Mouse (Mus musculus): Measurements from ENCODE around the gene Gpatch2.

Gene Gpatch2

DNA sequence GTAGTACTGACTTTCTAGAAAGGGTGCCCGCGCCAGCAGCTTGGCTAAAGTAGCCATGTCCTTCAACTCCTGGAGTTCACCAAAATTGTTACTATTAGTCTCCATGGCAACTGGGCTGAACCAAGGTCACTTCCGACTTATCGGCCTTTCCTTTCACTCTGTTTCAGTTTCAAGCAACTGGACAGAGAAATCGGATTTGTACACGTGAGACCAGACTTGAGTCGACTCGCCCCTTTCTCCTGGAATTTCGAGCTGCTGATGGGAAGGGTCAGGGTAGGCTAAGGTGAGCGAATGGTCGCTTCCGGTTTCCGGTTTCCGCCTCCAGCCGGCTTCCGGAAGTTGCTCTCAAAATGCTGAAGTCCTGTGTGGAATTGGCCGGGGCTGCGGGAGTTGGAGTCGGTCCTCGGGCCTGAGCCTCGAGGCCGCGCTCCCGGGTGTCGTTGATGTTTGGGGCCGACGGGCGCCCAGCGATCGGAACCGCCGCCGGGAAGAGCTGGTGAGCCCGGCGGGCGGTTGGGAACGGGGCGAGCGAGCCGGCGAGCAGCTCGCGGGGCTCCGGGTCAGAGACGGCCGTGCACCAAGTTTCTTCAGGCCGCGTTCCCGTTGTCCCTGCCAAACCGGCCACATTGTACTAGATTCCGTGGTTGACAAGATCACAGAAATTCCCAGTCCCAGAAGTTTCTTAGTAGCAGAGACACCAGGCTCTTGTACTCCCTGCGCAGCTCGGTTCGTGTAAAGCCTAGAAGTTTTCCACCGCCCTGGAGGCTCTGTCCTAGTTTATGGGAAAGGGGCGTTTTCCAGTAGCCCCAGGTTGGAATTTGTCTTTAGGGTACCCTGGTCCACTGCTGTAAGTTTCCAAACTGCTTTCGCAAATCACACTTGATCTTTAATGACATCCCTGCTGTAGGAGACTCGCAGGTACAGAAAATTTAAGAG lies at the start of gene Gpatch2, which contains the start of gene Spata17:
Gpatch2 (plus strand) TSS at position 328 of the 936 bp plus-strand sequence.
Spata17 (minus strand) TSS at position 285 of the 936 bp plus-strand sequence.
- DNase-seq (ENCODE audit: low read depth, low spot score): peak; percentile 91

DNA sequence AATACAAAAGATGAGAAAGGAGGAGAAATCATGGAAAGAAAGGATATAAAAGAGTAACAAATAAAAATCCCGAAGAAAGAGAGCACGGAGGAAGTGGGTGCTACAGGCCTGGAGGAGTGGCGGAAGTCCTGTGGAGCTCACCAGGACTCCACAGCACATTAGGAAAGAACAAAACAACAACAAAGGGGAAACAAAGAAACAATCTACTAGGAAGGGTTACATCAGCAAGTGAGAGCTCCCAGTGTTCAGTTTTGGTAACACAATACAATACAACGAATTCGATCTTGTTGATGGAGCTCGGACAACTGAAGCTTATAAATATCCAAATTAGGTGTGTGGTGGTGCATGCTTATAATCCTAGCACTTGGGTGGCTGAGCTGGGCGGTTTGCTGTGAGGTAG lies 45.7 kb upstream of the Gpatch2 start:
- peak; percentile 50 for DNase-seq (ENCODE audit: low read depth, low spot score)

DNA sequence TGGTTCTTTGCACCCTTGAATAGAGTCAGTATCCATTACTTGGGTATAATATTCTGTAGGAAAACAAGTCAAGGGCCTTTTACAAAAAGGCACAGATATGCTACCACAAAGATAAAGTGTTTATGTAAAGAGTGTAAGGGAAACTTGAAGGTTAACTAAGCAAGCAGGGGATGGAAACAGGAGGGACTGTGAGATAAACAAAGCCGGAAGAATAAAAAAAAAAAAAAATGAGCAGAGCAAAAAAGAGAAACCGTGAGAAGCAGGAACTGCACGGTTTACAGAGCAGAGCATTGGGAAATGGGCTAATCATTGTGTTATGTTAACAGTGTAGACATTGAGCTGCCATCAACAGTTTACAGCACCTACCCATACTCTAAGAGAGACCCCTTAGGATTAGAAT lies 44.9 kb upstream of the Gpatch2 start:
- DNase-seq (ENCODE audit: low read depth, low spot score): no peak

DNA sequence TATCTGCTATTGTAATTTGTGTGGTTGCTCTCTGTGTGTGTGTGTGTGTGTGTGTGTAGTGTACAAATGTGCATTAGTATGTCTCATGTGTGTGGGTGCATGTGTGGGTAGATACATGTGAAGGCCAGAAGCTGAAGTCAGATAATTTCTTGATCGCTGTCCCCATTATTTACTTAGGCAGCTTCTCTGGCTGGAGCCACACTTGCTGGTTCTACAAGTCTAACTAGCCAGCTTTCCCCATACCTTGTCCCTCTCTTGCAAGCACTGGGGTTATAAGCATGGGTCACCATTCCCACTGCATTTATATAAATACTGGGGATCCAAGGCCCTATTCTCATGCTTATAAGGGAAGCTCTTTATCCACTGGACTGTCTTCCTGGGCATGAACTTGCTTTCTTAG lies 39.3 kb upstream of the Gpatch2 start:
- no peak for DNase-seq (ENCODE audit: low read depth, low spot score)

DNA sequence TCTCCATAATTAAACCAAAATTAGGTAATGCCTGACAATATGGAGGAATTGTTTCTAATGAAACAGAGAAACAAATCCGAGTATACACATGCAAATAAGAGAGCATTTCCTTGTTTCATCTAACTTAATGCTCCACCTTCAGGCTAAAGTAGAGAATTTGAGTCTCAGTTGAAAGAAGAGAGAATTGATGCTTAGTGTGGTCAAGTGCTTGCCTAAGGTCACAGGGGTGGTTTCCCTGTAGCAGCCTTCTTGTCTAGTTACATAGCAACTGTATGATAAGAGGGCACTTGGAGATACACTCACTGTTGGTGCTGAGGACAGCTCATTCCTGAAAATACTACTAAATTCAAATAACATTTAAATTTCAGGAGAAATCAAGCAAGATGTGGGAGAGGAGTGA lies 36.8 kb upstream of the Gpatch2 start:
- DNase-seq (ENCODE audit: low read depth, low spot score): peak; percentile 24

DNA sequence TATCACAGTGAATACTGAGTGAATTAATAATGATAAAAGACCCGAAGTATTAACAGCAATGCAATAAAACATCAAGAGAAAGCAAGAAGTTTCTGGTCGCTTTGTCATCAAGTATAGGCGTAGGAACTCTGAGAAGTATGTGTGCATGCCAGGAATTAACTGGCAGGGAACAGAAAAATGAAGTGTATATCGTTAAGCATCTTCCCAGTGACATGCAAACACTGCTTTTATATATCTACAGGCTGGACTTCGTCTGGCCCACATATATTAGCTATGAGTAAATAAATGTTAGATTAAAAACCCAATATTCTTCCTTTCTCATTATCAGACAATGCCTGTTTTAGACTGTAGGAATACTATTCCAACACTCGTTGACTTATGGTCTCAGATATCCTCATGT lies 9.8 kb upstream of the Gpatch2 start:
- DNase-seq (ENCODE audit: low read depth, low spot score): no peak

DNA sequence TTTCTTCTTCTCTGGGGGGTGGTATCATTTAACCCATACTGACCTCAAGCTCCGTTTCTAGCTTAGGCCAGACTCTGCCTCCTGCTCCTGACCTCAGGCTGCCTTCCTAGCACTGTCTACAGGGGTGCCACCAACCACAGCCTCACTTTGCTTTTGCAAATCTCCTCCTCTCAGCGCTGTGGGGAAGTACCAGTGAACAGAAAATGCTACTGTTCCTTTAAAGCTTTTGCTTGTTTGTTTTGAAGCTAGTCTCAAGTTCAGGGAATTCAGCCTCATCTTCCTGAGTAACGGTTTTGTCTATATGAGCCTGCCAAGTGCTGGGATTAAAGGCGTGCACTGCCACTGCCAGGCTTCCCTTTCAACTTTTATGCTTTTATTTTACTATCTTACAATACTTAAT lies 5.8 kb upstream of the Gpatch2 start:
- no peak for DNase-seq (ENCODE audit: low read depth, low spot score)

DNA sequence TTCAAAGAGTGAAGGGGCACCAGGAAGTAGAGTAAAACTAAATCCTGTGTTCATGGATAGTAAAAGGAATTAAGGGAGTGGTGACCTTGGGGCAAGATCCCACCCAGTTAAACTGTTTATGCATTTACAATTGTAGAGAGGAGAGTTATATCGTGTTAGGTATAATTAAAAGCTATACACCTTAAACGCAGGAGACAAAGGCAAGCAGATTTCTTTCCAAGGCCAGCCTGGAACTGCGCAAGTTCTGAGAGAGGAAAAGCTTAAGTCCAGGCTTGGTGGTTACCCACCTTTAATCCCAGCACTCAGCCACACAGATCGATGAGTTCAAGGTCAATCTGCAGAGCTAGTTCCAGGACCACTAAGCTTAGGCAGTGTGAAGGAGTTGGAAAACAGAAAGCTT lies 4.6 kb upstream of the Gpatch2 start:
- peak; percentile 67 for DNase-seq (ENCODE audit: low read depth, low spot score)

DNA sequence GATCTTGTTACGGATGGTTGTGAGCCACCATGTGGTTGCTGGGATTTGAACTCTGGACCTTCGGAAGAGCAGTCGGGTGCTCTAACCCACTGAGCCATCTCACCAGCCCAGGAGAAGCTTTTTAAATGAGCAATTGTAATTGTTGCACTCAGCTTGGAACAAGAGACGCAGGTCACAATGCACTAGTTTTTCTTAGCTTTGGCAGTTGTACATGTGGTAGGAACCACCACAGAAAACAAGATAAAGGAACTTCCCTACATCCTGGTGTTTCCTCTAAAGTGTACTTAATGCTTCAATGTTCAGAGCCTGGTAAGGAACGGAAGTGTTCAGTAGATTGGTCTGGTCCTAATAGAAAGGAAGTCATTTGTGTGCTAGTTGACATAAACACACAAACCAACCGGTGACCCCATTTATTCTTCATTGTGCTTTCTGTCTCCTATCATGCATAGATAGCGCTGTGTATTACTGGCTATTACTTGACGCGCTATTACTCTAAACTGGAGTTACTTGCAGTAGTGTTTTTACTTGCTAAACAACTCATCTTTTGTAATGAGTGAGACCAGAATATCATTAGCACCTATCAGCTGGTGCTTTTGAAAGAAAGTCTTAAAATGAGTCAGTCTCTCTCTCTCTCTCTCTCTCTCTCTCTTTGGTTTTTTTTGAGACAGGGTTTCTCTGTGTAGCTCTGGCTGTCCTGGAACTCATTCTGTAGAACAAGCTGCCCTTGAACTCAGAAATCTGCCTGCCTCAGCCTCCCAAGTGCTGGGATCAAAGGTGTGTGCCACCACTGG lies 1.5 kb downstream of the Gpatch2 start:
- no peak for DNase-seq (ENCODE audit: low read depth, low spot score)

DNA sequence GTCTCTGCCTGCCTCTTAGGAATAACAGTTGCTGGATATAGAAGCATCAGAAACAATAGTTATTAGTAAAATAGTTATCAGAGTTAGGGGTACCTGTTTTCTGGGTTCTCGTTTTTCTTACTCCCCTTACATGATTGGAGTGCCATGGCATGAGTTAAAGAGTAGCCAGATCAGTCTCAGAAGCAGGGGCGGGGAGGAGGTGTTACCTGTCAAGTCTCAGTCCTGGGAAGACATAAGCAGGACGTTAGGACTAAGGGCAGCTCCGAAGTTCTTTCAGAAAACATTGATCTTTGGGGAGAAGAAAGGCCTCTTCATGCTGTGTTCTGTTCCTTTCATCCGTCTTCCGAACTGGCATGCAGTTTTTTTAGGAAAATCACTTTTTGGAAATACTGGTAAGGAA lies 5.4 kb downstream of the Gpatch2 start:
- DNase-seq (ENCODE audit: low read depth, low spot score): no peak

DNA sequence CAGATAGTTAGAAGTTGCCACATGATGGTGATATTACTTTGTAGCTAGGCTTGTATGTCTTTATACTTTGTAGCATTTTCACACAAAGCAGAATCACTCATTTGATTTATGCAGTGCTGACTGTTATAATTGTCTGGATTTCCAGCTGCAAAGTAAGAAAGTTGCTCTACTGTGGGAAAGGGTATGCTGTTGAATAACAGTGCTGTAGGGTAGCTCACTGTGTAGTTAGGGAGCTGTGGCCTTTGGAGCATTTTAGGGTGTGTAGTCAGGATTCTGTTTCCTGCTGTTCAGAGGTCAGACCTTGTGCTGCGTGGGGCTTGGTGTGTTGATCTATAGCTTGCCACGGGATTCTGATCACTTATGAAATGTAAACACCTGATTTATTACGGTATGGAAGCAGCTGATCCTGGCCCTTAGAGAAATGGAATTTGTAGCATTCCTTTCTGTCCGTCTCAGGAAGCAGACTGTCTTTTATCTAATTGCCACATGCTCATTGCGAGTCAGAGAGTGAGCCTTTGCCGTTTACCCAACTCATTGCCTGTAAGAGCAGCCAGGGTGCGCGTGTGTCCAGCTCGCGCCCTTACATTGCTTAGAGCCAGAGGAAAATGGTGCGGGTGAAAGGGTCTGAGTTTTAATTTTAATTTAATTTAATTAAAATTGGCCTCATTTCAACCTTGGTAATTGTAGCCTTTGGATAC lies 11.2 kb downstream of the Gpatch2 start:
- DNase-seq (ENCODE audit: low read depth, low spot score): no peak

DNA sequence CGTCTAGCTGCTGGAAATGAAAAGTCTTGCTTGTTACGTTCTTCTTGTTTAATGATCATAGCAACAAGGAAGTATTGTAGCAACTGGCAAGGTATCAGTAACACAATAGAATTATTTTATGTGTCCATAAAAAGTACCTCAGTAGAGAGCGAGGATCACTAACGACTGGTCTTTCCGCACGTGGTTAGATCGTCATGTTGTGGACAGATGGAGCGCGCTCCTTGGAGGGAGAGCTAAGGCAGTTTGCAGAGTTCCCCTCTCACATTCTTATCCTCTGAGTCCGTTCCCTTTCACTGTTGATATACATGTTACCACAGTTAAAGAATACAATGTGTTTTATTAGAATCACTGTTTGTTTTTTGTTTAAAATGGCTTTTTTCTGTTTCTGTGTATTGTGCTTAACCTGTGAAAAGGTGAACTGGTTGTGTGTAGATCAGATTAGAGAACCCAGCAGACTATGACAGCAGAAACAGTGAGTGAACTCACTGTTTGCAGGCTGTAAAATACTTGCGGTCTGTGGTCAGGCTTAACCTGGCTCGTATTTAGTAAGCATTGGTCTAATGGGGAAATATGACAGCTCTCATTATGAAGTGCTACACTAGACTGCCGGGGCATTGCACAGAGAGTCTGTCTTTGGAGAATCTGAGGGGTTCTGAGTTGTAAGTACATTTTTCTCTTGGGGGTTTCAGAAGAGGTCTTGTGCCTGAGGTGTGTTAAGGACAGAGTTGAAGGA lies 13.3 kb downstream of the Gpatch2 start:
- no peak for DNase-seq (ENCODE audit: low read depth, low spot score)

DNA sequence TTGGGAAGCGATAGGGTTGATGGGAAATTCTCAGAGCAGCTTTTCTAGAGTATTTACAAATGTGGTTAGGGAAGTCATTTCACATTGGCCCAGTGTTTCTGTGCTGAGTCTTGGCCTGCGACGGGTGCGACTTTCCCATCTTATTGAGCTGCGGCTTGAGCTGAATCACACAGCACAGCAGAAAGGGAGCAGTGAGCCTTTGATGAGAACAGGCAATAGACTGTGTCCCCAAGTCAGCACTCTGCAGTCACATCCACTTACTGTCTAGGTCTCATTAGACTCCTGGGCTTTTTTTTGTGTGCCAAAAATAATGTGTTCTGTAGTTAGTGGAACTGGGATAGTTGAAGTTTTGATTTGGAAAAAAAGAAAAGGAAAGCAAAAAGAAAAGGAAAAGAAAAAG lies 14.9 kb downstream of the Gpatch2 start:
- no peak for DNase-seq (ENCODE audit: low read depth, low spot score)

DNA sequence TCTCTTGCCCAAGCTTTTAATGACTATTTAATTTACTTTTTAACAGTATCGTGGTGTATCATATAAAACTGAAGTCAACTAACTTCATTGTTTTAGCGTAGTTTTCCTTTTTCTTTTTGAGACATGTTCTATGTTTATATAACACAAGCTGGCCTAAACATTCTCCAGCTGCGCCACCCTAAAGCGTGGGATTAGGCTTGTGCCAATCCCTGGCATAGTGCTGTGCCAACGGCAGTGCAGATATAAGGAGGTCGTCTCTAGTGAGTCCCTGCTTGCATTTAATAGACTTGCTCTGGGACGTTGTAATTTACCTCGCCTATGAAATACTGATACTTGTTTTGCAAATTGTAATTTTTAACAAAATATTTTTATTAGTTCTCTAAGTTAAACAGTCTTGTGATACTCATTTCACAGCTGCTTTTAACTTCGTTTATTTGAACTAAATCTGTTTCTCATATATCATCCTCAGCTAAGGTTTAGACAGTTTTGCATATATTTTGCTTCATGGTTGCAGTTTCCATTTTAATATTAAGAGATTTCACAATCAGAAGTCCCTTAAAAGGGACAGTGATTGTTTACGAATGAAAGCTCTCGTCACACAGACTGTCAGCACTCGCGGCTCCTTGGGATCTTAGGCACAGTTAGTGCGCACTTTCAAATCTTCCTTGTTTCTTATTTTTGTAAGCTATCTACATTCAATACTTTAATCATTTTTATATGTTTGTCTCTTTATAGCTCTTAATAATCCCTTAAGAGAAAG lies 17.1 kb downstream of the Gpatch2 start:
- no peak for DNase-seq (ENCODE audit: low read depth, low spot score)

DNA sequence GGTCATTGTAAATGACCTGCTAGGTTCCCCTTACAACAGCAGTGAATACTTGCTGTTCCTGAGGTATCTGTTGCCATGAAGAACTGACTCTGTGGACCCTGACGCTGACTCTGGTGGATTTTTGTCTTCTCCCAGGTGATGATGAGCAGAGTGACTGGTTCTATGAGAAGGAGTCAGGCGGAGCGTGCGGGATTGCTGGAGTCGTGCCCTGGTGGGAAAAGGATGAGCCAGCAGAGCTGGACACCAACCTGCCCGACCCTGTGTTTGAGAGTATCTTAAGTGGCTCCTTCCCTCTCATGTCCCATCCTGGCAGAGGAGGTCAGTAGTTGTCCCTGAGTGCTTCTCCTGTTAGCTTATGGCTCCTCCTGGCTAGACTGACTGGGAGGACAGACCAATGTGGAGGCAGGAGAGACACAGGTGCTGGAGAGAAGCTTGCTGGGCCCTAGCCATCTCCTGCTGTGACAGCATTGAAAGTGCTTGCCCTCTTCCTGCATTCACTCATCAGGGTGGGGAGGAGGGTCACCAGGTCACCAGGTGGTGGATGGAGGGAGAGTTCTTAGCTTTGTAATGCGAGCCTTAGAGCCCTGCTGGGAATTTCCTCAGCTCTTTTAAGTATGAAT lies 17.8 kb downstream of the Gpatch2 start:
- peak; percentile 41 for DNase-seq (ENCODE audit: low read depth, low spot score)

DNA sequence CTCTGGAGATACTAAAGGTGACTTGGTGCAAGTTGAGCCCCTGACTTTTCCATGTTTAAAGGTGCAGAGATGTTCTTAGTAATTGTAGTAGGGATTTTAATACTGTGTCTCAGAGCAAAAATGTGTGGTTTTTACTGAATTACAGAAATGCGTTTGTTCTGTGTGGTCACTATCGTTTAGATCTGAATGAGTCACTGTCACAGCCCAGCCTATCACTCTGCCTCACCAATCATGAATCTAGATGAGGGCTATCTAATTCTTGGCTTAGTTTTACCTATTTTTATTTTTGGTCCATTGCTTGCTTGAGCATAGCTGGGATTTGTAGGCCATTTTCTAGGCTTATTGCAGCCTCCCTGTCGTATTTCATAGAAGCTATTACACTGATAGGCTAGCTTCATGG lies 19.9 kb downstream of the Gpatch2 start:
- no peak for DNase-seq (ENCODE audit: low read depth, low spot score)

DNA sequence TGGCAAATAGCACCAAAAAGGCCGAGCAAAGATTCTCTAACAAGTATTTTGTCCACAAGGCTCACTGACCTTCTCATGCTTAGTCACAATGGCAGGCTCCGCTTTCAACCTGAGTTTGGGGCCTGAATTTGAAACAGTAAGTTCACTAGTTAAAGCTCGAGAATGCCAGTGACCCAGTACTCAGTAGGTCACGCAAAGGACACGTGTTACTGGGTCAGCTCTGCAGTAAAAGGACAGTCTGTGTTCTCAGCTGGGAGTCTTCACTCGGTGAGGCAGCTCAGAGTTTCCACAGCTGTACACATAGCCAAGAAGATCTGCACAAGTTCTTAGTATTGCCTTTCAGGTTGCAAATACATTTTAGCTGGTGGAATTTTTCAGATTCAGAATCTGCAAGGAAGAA lies 21.0 kb downstream of the Gpatch2 start:
- no peak for DNase-seq (ENCODE audit: low read depth, low spot score)

DNA sequence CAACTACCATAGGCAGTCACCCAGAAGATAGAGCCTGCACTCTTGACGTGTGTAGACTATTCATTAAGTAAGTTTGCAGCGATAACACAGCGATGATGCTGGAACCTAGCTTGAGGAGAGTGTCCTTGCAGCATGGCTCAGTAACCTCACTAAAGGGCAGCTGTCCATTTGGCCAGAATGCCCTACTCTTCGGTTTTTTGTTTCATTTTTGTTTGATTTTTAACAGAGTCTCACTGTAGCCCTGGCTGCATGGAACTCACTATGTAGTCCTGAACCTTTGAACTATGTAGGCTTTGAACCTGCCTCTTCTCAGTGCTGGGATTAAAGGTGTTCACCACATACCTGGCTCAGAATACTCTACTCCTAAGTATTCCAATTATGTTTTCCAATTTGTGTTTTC lies 22.8 kb downstream of the Gpatch2 start:
- no peak for DNase-seq (ENCODE audit: low read depth, low spot score)

DNA sequence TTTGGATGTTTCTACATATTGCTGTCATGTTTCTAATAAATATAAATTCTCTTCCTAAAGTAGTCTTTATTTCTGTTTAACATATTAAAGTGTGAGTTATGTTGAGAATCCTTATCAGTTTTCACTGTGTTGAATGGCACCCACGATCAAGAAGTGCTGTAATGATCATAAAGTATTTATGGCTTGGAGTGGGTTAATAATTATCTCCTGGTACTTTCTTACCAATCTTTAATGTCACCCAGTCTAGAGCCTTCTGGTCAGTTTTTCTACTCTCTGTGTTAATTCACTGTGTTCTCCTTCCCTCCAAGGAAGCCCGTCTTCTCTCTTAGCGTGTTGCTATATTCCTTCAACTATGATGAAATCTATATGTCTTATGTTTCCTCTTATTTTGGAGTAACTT lies 25.0 kb downstream of the Gpatch2 start:
- DNase-seq (ENCODE audit: low read depth, low spot score): no peak

DNA sequence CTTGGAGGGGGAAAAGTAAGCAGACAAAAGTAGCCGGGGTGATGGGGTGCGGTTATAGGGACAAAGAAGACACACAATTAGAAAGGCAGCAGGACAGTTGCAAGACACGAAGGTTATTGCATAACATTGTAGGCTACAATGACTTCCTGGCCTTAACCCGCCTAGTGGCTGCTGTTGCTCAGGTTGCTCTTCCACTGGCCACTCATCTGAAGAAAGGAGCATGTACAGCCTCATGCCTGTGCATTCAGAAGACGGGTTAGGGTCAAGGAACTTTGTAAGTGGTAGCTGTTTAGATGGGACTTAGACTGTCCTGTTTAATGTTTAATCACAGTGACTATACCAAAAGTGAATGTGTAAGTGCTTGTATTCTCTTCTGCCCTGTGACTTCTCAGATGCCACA lies 26.0 kb downstream of the Gpatch2 start:
- no peak for DNase-seq (ENCODE audit: low read depth, low spot score)
